Comparison of ENCODE assay signal across 9 mouse cellular contexts in genomic region chr4:125921550-125922316, GRCm38 (mm10).
DNase-seq lines count a peak whose midpoint lies in the region; ATAC-seq and TF ChIP-seq lines count a peak whose summit lies in the region.
"Had no signal": no experiment of that assay in that cellular context is flagged by ENCODE, and none has a peak within 500 bp of the region (broad histone marks: within the 10 kb centered on the region; RNA-seq: fewer than 3 reads in every experiment).

No protein-coding gene starts in this region.

- no peak for TF ChIP-seq POLR2A in cerebellum, adult 2 months (IDR thresholded peaks at IDR 0.05; ENCODE audit: borderline replicate concordance, insufficient read depth, low read length)

- no peak overlapping the region for H3K4me3 ChIP-seq in cerebellum, adult 2 months (replicated peaks; ENCODE audit: insufficient read depth, low read depth, low read length)
- no peak overlapping the region for H3K4me3 ChIP-seq in midbrain, embryonic 14.5 days (replicated peaks; ENCODE audit: low read depth, low read length)
- H3K4me3 ChIP-seq: myocyte had no signal

- H3K27me3 ChIP-seq in cerebellum, adult 2 months (ENCODE audit: control insufficient read depth, insufficient read depth, low read length), result no peaks in the 10 kb centered on the region
- peaks cover 5% of the 10 kb centered on the region; the same call in 1 of the 2 replicates for H3K27me3 ChIP-seq in midbrain, embryonic 14.5 days (ENCODE audit: control insufficient read depth, insufficient read depth, low read length)

- no peak for ATAC-seq in midbrain, embryonic 14.5 days (ENCODE audit: low FRiP score, low TSS enrichment)
- no peak; the same call in 1 of the 2 replicates for ATAC-seq in granulocyte monocyte progenitor cell, adult 5-6 weeks (replicated peaks; ENCODE audit: poor library complexity, severe bottlenecking)

- H3K4me2 ChIP-seq in midbrain, embryonic 14.5 days (ENCODE audit: low read length), result 0 out of 2 replicates have a peak overlapping the region, but pooled peaks have one; percentile 7

- no peaks in the 10 kb centered on the region for H3K9me3 ChIP-seq in midbrain, embryonic 14.5 days (ENCODE audit: control insufficient read depth, low read length)

- no peak overlapping the region for H3K27ac ChIP-seq in cerebellum, adult 2 months (ENCODE audit: insufficient read depth, low read length)
- H3K27ac ChIP-seq in midbrain, embryonic 14.5 days (replicated peaks; ENCODE audit: low read depth, low read length), result peak overlapping the region; percentile 46; the same call in 1 of the 2 replicates

- no peak for DNase-seq in cerebellum, adult 2 months
- no peak for DNase-seq in cerebellum, adult 9-11 months
- DNase-seq in urinary bladder, postnatal 14 days (ENCODE audit: low spot score), result peak; percentile 37
- DNase-seq in urinary bladder, adult 2 months (ENCODE audit: low spot score), result no peak
- DNase-seq in forelimb bud, embryonic 11.5 days (ENCODE audit: low read depth, low spot score), result peak; percentile 70
- DNase-seq in kidney, postnatal 14 days, result peak; percentile 36
- DNase-seq in midbrain, embryonic 14.5 days, result peak; percentile 83

- no peaks in the 10 kb centered on the region for H3K4me1 ChIP-seq in cerebellum, adult 2 months (ENCODE audit: control insufficient read depth, insufficient read depth, low read length)
- peaks cover 38% of the 10 kb centered on the region for H3K4me1 ChIP-seq in midbrain, embryonic 14.5 days (ENCODE audit: control insufficient read depth, insufficient read depth, low read length)

- no peaks in the 10 kb centered on the region for H3K36me3 ChIP-seq in midbrain, embryonic 14.5 days (ENCODE audit: control insufficient read depth, insufficient read depth, low read length)

- WGBS in cerebellum, adult 2 months, result 15% methylated on average over 19 of the region's 19 CpGs
- WGBS in midbrain, embryonic 14.5 days, result 4% methylated on average over 19 of the region's 19 CpGs

- no peak overlapping the region for H3K9ac ChIP-seq in midbrain, embryonic 14.5 days (replicated peaks; ENCODE audit: low read length)

- TF ChIP-seq CTCF in cerebellum, adult 2 months (IDR thresholded peaks at IDR 0.05; ENCODE audit: borderline replicate concordance, insufficient read depth, low read depth, low read length), result 0 out of 2 replicates have a peak, but pooled peaks have one; percentile 2

Comparison
In these comparisons a context has a peak if more than half of its experiments do, and no peak if none do; other contexts are left out.
1. DNase-seq: peak in urinary bladder, postnatal 14 days (single experiment), forelimb bud, embryonic 11.5 days (single experiment), kidney, postnatal 14 days (single experiment) and midbrain, embryonic 14.5 days (single experiment); none in cerebellum, adult 2 months (0 of 2), cerebellum, adult 9-11 months (single experiment) and urinary bladder, adult 2 months (single experiment).